Mouse (Mus musculus): ENCODE measurements around the gene 4933414I15Rik. TPM values are rescaled to one million over a fixed set of nuclear protein-coding genes. Genes with fewer than 3 reads are reported as not detected.

4933414I15Rik gene
- total RNA-seq, 2 experiments from 2014 or later = not detected

DNA sequence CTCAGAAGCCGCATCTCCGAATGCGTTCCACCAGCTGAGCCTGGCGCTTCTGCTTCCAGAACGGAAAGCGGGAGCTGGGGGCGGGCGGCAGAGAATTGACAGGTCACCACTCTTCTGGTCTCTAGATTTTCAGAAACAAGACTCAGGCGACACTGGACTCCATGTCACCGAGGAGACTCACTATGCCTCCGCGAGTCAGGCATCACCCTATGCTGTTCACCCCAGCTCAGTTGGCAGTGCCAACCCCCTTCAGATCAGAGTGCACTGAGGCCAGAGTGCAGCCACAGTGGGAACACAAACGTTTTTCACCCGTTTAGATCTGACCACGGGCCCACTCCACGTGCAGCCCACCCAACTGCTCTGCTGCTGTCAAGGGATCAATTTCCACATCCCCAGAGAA, 12.5 kb downstream of the 4933414I15Rik start:
- no peak for TF ChIP-seq CTCF (IDR thresholded peaks at IDR 0.05)
- DNase-seq (ENCODE audit: extremely low spot score in 1 of 2, low spot score in 2 of 2) = no peak
- intact Hi-C loops (cut with DNase I) = loop anchor here (1.0 to 5.0 kb wide), 4 partner anchors 15 to 132 kb away; partner anchors contain the start of genes Zfp2, Zfp354c and Zfp454
- H3K27ac ChIP-seq = peak overlapping the region; percentile 94
- H3K4me3 ChIP-seq = peak overlapping the region; percentile 67

DNA sequence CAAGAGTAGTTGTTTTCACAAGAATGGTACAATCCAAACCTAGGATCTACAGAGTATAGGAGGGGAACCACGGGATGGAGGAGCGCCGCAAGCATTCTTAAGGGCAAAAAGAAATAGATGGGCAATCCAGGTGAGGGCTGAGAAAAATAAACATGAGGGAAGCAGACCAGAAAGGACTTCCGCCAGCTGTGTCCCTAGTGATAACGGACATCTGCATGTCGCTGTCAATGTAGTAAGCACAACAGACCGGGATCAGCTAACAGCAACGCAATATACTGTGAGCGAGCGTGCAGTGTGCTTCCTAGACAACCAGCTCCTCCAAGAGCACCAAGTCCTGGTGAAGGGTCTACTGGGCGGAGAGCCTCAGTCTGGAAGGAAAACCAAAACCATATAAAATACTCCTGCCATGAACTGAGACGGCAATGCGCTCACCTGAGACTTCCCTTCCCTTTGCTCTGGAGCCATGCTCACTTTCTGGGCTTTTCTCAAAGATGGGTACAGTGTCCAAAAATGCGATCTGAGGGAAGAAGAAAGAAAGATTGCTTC, 13.0 kb downstream of the 4933414I15Rik start:
- DNase-seq (ENCODE audit: extremely low spot score in 1 of 2, low spot score in 2 of 2) = no peak
- no peak for TF ChIP-seq CTCF (IDR thresholded peaks at IDR 0.05)
- H3K27ac ChIP-seq = peak overlapping the region; percentile 94
- intact Hi-C loops (cut with DNase I) = loop anchor here (1.0 to 5.0 kb wide), 4 partner anchors 14 to 132 kb away; partner anchors contain the start of genes Zfp2, Zfp354c and Zfp454
- peak overlapping the region; percentile 67 for H3K4me3 ChIP-seq

DNA sequence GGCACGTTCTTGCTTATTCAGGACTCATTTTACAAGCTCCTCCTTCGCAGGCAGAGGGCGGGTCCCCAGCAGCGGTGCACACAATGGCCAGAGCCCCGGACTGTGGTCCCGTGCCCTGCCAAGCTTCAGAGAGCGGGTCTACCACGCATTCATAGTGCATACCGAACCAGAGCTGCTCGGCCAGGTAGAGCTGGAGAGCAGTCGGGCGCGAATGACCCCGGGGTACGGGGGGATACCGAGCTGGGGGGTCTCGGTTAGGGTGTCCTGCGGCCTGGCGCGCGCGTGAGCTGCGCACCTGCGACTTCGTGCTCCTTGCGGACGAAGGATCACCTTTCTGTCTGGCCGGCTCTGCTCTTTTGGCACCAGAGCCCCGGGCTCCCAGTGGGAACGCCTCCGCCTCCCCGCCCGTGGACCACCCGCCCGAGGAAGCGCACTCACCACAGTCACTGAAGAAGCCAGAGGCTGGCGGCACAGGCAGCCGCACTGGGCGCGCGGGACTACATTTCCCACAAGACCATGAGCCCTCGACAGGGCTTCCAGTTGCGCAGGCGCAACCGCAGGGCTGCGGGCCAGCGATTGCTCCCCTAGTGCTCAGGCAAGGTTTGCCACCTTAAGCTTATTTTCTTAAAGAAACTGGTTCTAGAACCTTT, 27.8 kb downstream of the 4933414I15Rik start, which contains the start of gene Zfp2:
Gene Zfp2 (minus strand): TSS at position 495 of the 650 bp plus-strand sequence.
- peak within 1 kb of the TSS; percentile 94 for H3K4me3 ChIP-seq
- peak; percentile 90 to 91 for DNase-seq (ENCODE audit: extremely low spot score in 1 of 2, low spot score in 2 of 2)
- peak; percentile 82 for TF ChIP-seq CTCF (IDR thresholded peaks at IDR 0.05)
- peak within 1 kb of the TSS; percentile 96 for H3K27ac ChIP-seq
- intact Hi-C loops (cut with DNase I) = loop anchor here (1.0 to 5.0 kb wide), 4 partner anchors 16 to 88 kb away; partner anchors contain the start of genes Zfp354b, Zfp354c, Zfp454 and Zfp879

DNA sequence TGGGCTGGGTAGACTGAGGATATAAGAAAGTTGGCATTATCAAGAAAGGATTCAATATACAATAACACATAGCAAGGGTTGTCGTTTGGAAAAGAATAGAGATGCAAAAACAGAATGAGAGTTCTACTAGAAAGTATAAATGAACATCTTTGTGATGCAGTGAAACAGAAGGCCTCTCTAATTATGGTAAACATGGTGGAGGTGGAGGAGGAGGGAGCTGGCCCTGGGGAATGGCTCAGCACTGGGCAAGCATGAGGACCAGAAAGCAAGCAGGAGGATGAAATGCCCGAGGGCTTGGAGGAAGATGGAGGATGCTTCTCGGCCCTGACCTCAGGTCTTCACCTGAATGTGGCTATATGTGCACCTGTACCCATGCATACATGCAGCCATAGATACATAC, 29.1 kb downstream of the 4933414I15Rik start:
- DNase-seq (ENCODE audit: extremely low spot score in 1 of 2, low spot score in 2 of 2) = no peak
- no peak overlapping the region for H3K27ac ChIP-seq
- intact Hi-C loops (cut with DNase I) = no loop called here
- no peak overlapping the region for H3K4me3 ChIP-seq
- no peak for TF ChIP-seq CTCF (IDR thresholded peaks at IDR 0.05)

DNA sequence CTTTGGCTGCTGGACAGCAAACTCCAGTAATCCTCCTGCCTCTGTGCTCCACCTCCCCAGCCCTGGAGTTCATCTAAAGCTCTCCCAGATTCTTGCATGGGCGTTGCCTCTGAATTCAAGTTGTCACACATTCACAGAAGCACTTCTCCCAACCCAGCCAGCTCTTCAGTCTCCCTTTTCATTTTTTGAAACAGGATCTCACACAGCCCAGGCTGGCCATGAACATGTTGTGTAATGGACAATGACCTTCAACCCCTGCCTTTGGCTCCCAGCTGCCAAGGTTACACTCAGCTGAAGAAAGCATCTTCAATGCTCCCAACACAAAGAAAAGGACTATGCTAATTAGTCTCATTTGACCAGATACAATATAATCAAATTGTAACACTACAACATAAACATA, 30.3 kb downstream of the 4933414I15Rik start:
- intact Hi-C loops (cut with DNase I) = no loop called here
- DNase-seq (ENCODE audit: extremely low spot score in 1 of 2, low spot score in 2 of 2) = no peak
- no peak for TF ChIP-seq CTCF (IDR thresholded peaks at IDR 0.05)
- Histone ChIP-seq H3K4me3 (no peak overlapping the region), H3K27ac (no peak overlapping the region)

DNA sequence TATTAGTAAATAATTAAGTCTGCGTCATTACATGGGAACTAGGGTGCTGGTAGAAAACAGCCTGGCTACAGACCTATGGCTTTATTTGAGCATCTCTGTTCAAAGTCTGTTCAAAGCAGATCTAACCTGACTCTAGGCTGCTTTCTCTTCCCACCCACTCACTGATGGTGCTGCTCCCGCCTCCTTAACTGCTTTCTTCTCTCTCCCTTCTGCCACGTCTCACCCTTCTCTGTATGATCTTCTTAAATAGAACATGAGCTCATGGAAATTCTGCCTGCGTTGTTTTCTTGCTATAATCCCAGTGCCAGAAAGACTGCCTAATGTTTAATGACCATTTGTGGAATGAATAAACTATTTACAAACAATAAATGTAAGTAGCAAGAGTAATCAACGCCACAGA, 35.4 kb downstream of the 4933414I15Rik start:
- H3K4me3 ChIP-seq = no peak overlapping the region
- TF ChIP-seq CTCF (IDR thresholded peaks at IDR 0.05) = no peak
- intact Hi-C loops (cut with DNase I) = no loop called here
- peak overlapping the region; percentile 32; the same call in 1 of the 2 replicates for H3K27ac ChIP-seq
- DNase-seq (ENCODE audit: extremely low spot score in 1 of 2, low spot score in 2 of 2) = no peak

DNA sequence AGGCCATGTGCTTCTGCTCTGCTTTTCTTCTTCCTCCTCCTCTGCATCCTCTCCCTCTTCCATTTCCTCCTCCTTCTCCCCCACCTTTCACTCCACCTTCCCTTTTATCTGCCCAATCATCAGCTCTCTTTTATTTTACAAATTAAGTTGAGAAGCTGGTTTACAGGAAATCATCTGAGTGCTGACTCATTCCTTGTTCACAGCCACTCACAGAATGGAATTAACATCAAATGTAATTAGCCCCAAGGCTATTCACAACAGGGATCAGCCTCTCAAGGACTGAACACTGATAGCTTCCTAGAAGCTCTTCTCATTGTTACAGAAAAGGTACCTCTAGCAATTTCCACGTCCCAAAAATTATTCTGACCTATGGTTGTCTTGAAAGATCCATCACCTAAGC, 46.2 kb downstream of the 4933414I15Rik start:
- intact Hi-C loops (cut with DNase I) = no loop called here
- TF ChIP-seq CTCF (IDR thresholded peaks at IDR 0.05) = no peak
- no peak for DNase-seq (ENCODE audit: extremely low spot score in 1 of 2, low spot score in 2 of 2)
- no peak overlapping the region for H3K4me3 ChIP-seq
- no peak overlapping the region for H3K27ac ChIP-seq

DNA sequence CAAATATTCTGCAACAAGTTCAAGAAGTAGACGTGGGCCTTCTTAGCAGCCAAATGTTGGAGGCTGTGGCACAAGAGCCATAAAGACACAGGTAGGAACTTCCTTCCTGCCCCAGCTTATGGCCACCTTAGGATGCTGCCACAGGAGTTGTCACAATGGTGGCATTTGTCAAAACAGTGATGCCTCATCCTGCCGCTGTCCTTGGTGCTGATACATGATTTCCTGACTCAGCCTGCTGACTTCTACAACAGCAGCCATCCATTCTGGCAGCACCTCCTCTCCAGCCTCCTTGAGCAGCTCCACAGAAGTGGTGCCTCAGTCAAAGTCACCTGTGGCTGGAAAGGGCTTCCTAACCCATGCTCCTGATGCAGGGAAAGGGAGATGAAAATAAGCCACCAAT, 51.1 kb downstream of the 4933414I15Rik start:
- no peak for DNase-seq (ENCODE audit: extremely low spot score in 1 of 2, low spot score in 2 of 2)
- TF ChIP-seq CTCF (IDR thresholded peaks at IDR 0.05) = no peak
- H3K27ac ChIP-seq = no peak overlapping the region
- H3K4me3 ChIP-seq = no peak overlapping the region
- intact Hi-C loops (cut with DNase I) = no loop called here

Other genes starting within 250 kb of the 4933414I15Rik start
- 10 to 100 TPM; 43.3 to 44.2 TPM for gene Zfp354c, start 116.0 kb downstream of the 4933414I15Rik start, total RNA-seq (2021)
- gene Zfp879, start 102.2 kb downstream of the 4933414I15Rik start, total RNA-seq (2021) = 1 to 10 TPM; 3.0 to 4.3 TPM
- gene Grm6, start 93.1 kb downstream of the 4933414I15Rik start, total RNA-seq (2021) = not detected
- 1 to 10 TPM; 6.5 TPM for gene Zfp454, start 56.1 kb downstream of the 4933414I15Rik start, total RNA-seq (2021)
- gene Zfp2, start 27.6 kb downstream of the 4933414I15Rik start, total RNA-seq (2021) = 10 to 100 TPM; 23.8 to 24.8 TPM
- gene Zfp354b, start 12.1 kb downstream of the 4933414I15Rik start, total RNA-seq (2021) = 1 to 10 TPM; 5.3 to 6.7 TPM
- not detected for gene Prop1, start 10.0 kb upstream of the 4933414I15Rik start, total RNA-seq (2021)
- gene Olfr1378, start 22.8 kb upstream of the 4933414I15Rik start, total RNA-seq (2021) = not detected
- not detected for gene Olfr1377, start 38.2 kb upstream of the 4933414I15Rik start, total RNA-seq (2021)
- gene Olfr51, start 59.8 kb upstream of the 4933414I15Rik start, total RNA-seq (2021) = not detected
- not detected for gene Olfr54, start 70.5 kb upstream of the 4933414I15Rik start, total RNA-seq (2021)
- gene Olfr1375, start 104.3 kb upstream of the 4933414I15Rik start, total RNA-seq (2021) = not detected
- 1 to 10 TPM; 6.5 to 8.5 TPM for gene Zfp354a, start 115.5 kb upstream of the 4933414I15Rik start, total RNA-seq (2021)

Measured in left cerebral cortex, adult 2 months (tissue).